Mouse (Mus musculus) CD4-positive, CD25-positive, alpha-beta regulatory T cell, adult 4 months (primary cell): Measurements from ENCODE around the gene Stub1. TPM values are rescaled to one million over a fixed set of nuclear protein-coding genes. Genes with fewer than 3 reads are reported as not detected.
A peak's percentile ranks its signal among the peaks of the same experiment; 100 is the strongest.

ENCODE experiments used
- ATAC-seq: one replicate; pipeline ENCODE4 v1.8.0; 2017
- polyA plus RNA-seq, 2 experiments: library from polyadenylated mRNA; unstranded; fragments of 100-300 nt; shearing (Covaris generic); gene quantifications; one replicate each; pipeline ENCODE4 v1.2.1; 2017

The Stub1 gene
- polyA plus RNA-seq, 2 experiments from 2014 or later, result 75.1 to 75.2 TPM

GRCm38 (mm10) chr17:25868601-25869191, 35.5 kb upstream of the Stub1 start, which contains the start of gene Mcrip2:
TSS of gene Mcrip2 (minus strand) at chr17:25868764.
- ATAC-seq, result peak; percentile 80

GRCm38 (mm10) chr17:25867836-25868600, 34.8 kb upstream of the Stub1 start:
- ATAC-seq, result peak; percentile 22

- peak; percentile 38 for ATAC-seq
These were observed 34.3 kb upstream of the Stub1 start for GRCm38 (mm10) chr17:25867509-25867835.

- ATAC-seq, result no peak
These were observed 33.0 kb upstream of the Stub1 start for GRCm38 (mm10) chr17:25866172-25866571.

GRCm38 (mm10) chr17:25865288-25865687, 32.1 kb upstream of the Stub1 start:
- ATAC-seq, result no peak

- no peak for ATAC-seq
These were observed 31.1 kb upstream of the Stub1 start for GRCm38 (mm10) chr17:25864311-25864710.

GRCm38 (mm10) chr17:25863681-25864080, 30.5 kb upstream of the Stub1 start:
- no peak for ATAC-seq

- ATAC-seq, result peak; percentile 9
These were observed 28.8 kb upstream of the Stub1 start for GRCm38 (mm10) chr17:25861704-25862612.

GRCm38 (mm10) chr17:25860832-25861703, 27.9 kb upstream of the Stub1 start, which contains the start of gene Wdr90:
TSS of gene Wdr90 (minus strand) at chr17:25861501.
- peak; percentile 99 for ATAC-seq

GRCm38 (mm10) chr17:25860229-25860628, 27.0 kb upstream of the Stub1 start:
- ATAC-seq, result no peak

GRCm38 (mm10) chr17:25844396-25844901, 11.2 kb upstream of the Stub1 start, which contains the start of gene Rhot2:
TSS of gene Rhot2 (minus strand) at chr17:25844851.
- peak; percentile 99 for ATAC-seq

GRCm38 (mm10) chr17:25843636-25844395, 10.6 kb upstream of the Stub1 start:
- ATAC-seq, result no peak

GRCm38 (mm10) chr17:25843122-25843521, 9.9 kb upstream of the Stub1 start:
- no peak for ATAC-seq

- ATAC-seq, result no peak
These were observed 9.3 kb upstream of the Stub1 start for GRCm38 (mm10) chr17:25842509-25842908.

GRCm38 (mm10) chr17:25841117-25841880, 8.1 kb upstream of the Stub1 start, which contains the start of gene Gm20683:
TSS of gene Gm20683 (minus strand) at chr17:25841763.
- no peak for ATAC-seq

- no peak for ATAC-seq
These were observed 7.3 kb upstream of the Stub1 start for GRCm38 (mm10) chr17:25840519-25840918.

- no peak for ATAC-seq
These were observed 6.4 kb upstream of the Stub1 start for GRCm38 (mm10) chr17:25839455-25840235.

- ATAC-seq, result no peak
These were observed 5.7 kb upstream of the Stub1 start for GRCm38 (mm10) chr17:25838904-25839303.

GRCm38 (mm10) chr17:25837533-25837932, 4.3 kb upstream of the Stub1 start:
- no peak for ATAC-seq
